Mouse (Mus musculus): ENCODE data around the gene Ogdh. TPM values are rescaled to one million over a fixed set of nuclear protein-coding genes. Genes with fewer than 3 reads are reported as not detected.

Ogdh gene
- polyA plus RNA-seq, 1 experiment = 102 TPM

GRCm38 (mm10) chr11:6348681-6349200 is 57.3 kb downstream of the Ogdh start:
- Histone ChIP-seq H3K27me3 (ENCODE audit: control insufficient read depth, insufficient read depth, insufficient read length) (no peaks in the 10 kb centered on the region), H3ac (ENCODE audit: control insufficient read depth, insufficient read length, low read depth) (no peak overlapping the region), H3K79me2 (ENCODE audit: control insufficient read depth, insufficient read depth) (no peaks in the 10 kb centered on the region), H3K79me3 (ENCODE audit: low read depth) (no peaks in the 10 kb centered on the region), H3K4me3 (ENCODE audit: insufficient read depth, poor library complexity, severe bottlenecking) (no peak overlapping the region), H3K36me3 (ENCODE audit: control insufficient read depth, insufficient read depth) (peaks cover 88% of the 10 kb centered on the region)
- TF ChIP-seq CTCF (IDR thresholded peaks at IDR 0.05; ENCODE audit: control insufficient read depth, insufficient read depth, insufficient read length) = no peak
- no peak for TF ChIP-seq CEBPB (IDR thresholded peaks at IDR 0.05; ENCODE audit: low read depth)
- no peak for TF ChIP-seq FOSL1 (IDR thresholded peaks at IDR 0.05; ENCODE audit: insufficient read depth, low read length, poor library complexity, severe bottlenecking)
- TF ChIP-seq USF1 (IDR thresholded peaks at IDR 0.05; ENCODE audit: low read depth) = no peak
- TF ChIP-seq MYOG (IDR thresholded peaks at IDR 0.05; ENCODE audit: control insufficient read depth, extremely low read depth, insufficient read length) = no peak
- TF ChIP-seq MAX (IDR thresholded peaks at IDR 0.05) = no peak
- TF ChIP-seq MYOD1 (IDR thresholded peaks at IDR 0.05; ENCODE audit: control insufficient read depth, insufficient read length, low read depth) = no peak

GRCm38 (mm10) chr11:6349586-6349985 is 58.2 kb downstream of the Ogdh start:
- H3K4me3 ChIP-seq (ENCODE audit: insufficient read depth, poor library complexity, severe bottlenecking) = no peak overlapping the region
- no peaks in the 10 kb centered on the region for H3K27me3 ChIP-seq (ENCODE audit: control insufficient read depth, insufficient read depth, insufficient read length)
- no peak for TF ChIP-seq MYOG (IDR thresholded peaks at IDR 0.05; ENCODE audit: control insufficient read depth, extremely low read depth, insufficient read length)
- H3K36me3 ChIP-seq (ENCODE audit: control insufficient read depth, insufficient read depth) = peaks cover 85% of the 10 kb centered on the region
- H3ac ChIP-seq (ENCODE audit: control insufficient read depth, insufficient read length, low read depth) = no peak overlapping the region
- no peaks in the 10 kb centered on the region for H3K79me3 ChIP-seq (ENCODE audit: low read depth)
- H3K79me2 ChIP-seq (ENCODE audit: control insufficient read depth, insufficient read depth) = no peaks in the 10 kb centered on the region

DNA sequence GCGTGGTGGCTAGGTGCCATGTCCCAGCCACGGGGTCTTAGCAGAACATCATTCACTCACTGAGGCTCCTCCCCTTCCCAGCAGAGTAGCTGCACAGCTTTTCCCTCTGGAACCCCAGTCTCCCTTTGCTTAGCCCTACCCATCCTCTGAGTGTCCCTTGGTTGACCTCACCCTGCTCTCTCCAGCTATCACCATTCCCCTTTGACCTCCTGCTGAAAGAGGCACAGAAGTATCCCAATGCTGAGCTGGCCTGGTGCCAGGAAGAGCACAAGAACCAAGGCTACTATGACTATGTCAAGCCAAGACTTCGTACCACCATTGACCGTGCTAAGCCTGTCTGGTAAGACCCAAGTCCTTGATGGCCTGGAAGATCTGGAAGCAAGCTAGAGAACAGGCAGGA is 63.7 kb downstream of the Ogdh start:
- Histone ChIP-seq H3K36me3 (ENCODE audit: control insufficient read depth, insufficient read depth) (peaks cover 63% of the 10 kb centered on the region), H3ac (ENCODE audit: control insufficient read depth, insufficient read length, low read depth) (no peak overlapping the region), H3K79me3 (ENCODE audit: low read depth) (no peaks in the 10 kb centered on the region), H3K4me3 (ENCODE audit: insufficient read depth, poor library complexity, severe bottlenecking) (no peak overlapping the region), H3K79me2 (ENCODE audit: control insufficient read depth, insufficient read depth) (no peaks in the 10 kb centered on the region), H3K27me3 (ENCODE audit: control insufficient read depth, insufficient read depth, insufficient read length) (no peaks in the 10 kb centered on the region)
- TF ChIP-seq MYOD1 (IDR thresholded peaks at IDR 0.05; ENCODE audit: control insufficient read depth, insufficient read length, low read depth) = no peak

GRCm38 (mm10) chr11:6364581-6365275 is 73.3 kb downstream of the Ogdh start:
- Histone ChIP-seq H3K27me3 (ENCODE audit: control insufficient read depth, insufficient read depth, insufficient read length) (peaks cover 4% of the 10 kb centered on the region), H3ac (ENCODE audit: control insufficient read depth, insufficient read length, low read depth) (no peak overlapping the region), H3K4me3 (ENCODE audit: insufficient read depth, poor library complexity, severe bottlenecking) (no peak overlapping the region), H3K36me3 (ENCODE audit: control insufficient read depth, insufficient read depth) (no peaks in the 10 kb centered on the region), H3K79me3 (ENCODE audit: low read depth) (no peaks in the 10 kb centered on the region), H3K79me2 (ENCODE audit: control insufficient read depth, insufficient read depth) (no peaks in the 10 kb centered on the region)
- TF ChIP-seq USF1 (IDR thresholded peaks at IDR 0.05; ENCODE audit: low read depth) = no peak
- TF ChIP-seq MYOG (IDR thresholded peaks at IDR 0.05; ENCODE audit: control insufficient read depth, extremely low read depth, insufficient read length) = no peak
- no peak for TF ChIP-seq FOSL1 (IDR thresholded peaks at IDR 0.05; ENCODE audit: insufficient read depth, low read length, poor library complexity, severe bottlenecking)
- TF ChIP-seq CEBPB (IDR thresholded peaks at IDR 0.05; ENCODE audit: low read depth) = no peak
- no peak for TF ChIP-seq CTCF (IDR thresholded peaks at IDR 0.05; ENCODE audit: control insufficient read depth, insufficient read depth, insufficient read length)
- no peak for TF ChIP-seq MAX (IDR thresholded peaks at IDR 0.05)
- no peak for TF ChIP-seq MYOD1 (IDR thresholded peaks at IDR 0.05; ENCODE audit: control insufficient read depth, insufficient read length, low read depth)

DNA sequence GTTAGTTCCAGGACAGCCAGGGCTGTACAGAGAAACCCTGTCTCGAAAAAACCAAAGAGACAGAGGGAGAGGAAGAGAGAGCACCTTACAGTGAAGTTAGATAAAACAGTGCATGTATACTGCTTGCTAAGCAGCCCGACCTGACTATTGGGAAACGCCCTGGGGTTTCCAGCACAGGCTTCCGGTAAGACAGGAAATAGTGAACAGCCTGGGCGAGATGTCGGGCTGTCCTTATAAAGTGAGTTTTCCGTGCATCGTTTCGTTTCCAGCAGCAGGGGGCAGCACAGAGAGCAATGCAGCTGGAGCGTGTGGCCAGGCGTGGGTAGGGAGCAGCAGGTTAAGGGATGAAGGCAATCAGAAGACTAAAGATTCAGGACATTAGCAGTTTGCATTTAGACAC is 74.5 kb downstream of the Ogdh start:
- no peaks in the 10 kb centered on the region for H3K36me3 ChIP-seq (ENCODE audit: control insufficient read depth, insufficient read depth)
- H3K79me2 ChIP-seq (ENCODE audit: control insufficient read depth, insufficient read depth) = no peaks in the 10 kb centered on the region
- H3ac ChIP-seq (ENCODE audit: control insufficient read depth, insufficient read length, low read depth) = no peak overlapping the region
- TF ChIP-seq USF1 (IDR thresholded peaks at IDR 0.05; ENCODE audit: low read depth) = no peak
- no peak for TF ChIP-seq FOSL1 (IDR thresholded peaks at IDR 0.05; ENCODE audit: insufficient read depth, low read length, poor library complexity, severe bottlenecking)
- TF ChIP-seq MAX (IDR thresholded peaks at IDR 0.05) = no peak
- no peak for TF ChIP-seq MYOD1 (IDR thresholded peaks at IDR 0.05; ENCODE audit: control insufficient read depth, insufficient read length, low read depth)
- no peak for TF ChIP-seq MYOG (IDR thresholded peaks at IDR 0.05; ENCODE audit: control insufficient read depth, extremely low read depth, insufficient read length)
- no peak for TF ChIP-seq CTCF (IDR thresholded peaks at IDR 0.05; ENCODE audit: control insufficient read depth, insufficient read depth, insufficient read length)
- TF ChIP-seq CEBPB (IDR thresholded peaks at IDR 0.05; ENCODE audit: low read depth) = no peak
- no peaks in the 10 kb centered on the region for H3K79me3 ChIP-seq (ENCODE audit: low read depth)
- H3K27me3 ChIP-seq (ENCODE audit: control insufficient read depth, insufficient read depth, insufficient read length) = peaks cover 4% of the 10 kb centered on the region
- H3K4me3 ChIP-seq (ENCODE audit: insufficient read depth, poor library complexity, severe bottlenecking) = no peak overlapping the region

DNA sequence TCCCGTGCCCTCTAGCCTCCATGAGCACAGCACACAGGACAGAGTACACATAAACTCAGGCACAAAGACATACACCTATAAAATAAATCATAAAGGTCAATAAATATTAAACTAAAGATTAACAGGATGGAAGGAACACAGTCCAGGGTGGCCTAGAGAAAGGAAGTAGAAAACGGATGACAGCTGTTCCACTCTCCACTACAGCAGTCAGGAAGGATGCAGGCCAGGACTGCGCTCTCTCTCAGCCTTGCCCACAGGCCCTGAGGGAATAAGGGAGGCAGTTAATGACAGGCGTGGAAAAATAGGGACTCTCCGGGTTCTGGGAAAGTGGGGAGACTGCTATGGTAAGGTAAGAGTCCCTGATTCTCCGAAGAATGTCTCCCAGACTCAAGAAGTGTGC is 75.0 kb downstream of the Ogdh start:
- Histone ChIP-seq H3K27me3 (ENCODE audit: control insufficient read depth, insufficient read depth, insufficient read length) (peaks cover 4% of the 10 kb centered on the region), H3K79me3 (ENCODE audit: low read depth) (no peaks in the 10 kb centered on the region), H3K36me3 (ENCODE audit: control insufficient read depth, insufficient read depth) (no peaks in the 10 kb centered on the region), H3K4me3 (ENCODE audit: insufficient read depth, poor library complexity, severe bottlenecking) (no peak overlapping the region), H3K79me2 (ENCODE audit: control insufficient read depth, insufficient read depth) (no peaks in the 10 kb centered on the region), H3ac (ENCODE audit: control insufficient read depth, insufficient read length, low read depth) (no peak overlapping the region)
- no peak for TF ChIP-seq FOSL1 (IDR thresholded peaks at IDR 0.05; ENCODE audit: insufficient read depth, low read length, poor library complexity, severe bottlenecking)

Data from C2C12 (cell line).